Mouse (Mus musculus) bone marrow macrophage, adult 2 months (primary cell): ENCODE measurements around the gene Dysf.

ENCODE experiments used
- CTCF ChIP-seq: IDR thresholded peaks from 2 replicates; pipeline ENCODE4 v1.5.1; 2012; ENCODE audit warnings: low read depth, mild to moderate bottlenecking, low read length, moderate library complexity
- POLR2A ChIP-seq: IDR thresholded peaks from 2 replicates; pipeline ENCODE4 v1.6.1; 2012; ENCODE audit warnings: mild to moderate bottlenecking, low read depth, low read length, borderline replicate concordance

- TF ChIP-seq CTCF (no peak), POLR2A (no peak)
Observed at GRCm38 (mm10) chr6:84159046-84159445, 150.7 kb downstream of the Dysf start.
